Mouse (Mus musculus) hindbrain, postnatal 0 days (tissue): ENCODE measurements around the gene Ptprb. TPM values are rescaled to one million over a fixed set of nuclear protein-coding genes. Genes with fewer than 3 reads are reported as not detected.

Source experiments
- ATAC-seq: fragments of 200-750 bp; cut with Nextera tagmentation; 2 replicates; pipeline ENCODE4 v1.8.0; 2017; ENCODE audit warnings: mild to moderate bottlenecking, moderate TSS enrichment, moderate library complexity
- DNase-seq: peaks from one replicate; pipeline ENCODE4 v3.0.0-alpha.2; 2015; ENCODE audit warnings: low spot score
- H3K27ac ChIP-seq: fragments of 300-500 bp; sonication (generic); 2 replicates; pipeline ENCODE4 v1.5.1; 2014; ENCODE audit warnings: mild to moderate bottlenecking
- H3K27me3 ChIP-seq: fragments of 300-500 bp; sonication (generic); 2 replicates; pipeline ENCODE4 v1.6.1; 2014; ENCODE audit warnings: low read length, mixed read lengths; ENCODE audit not compliant: insufficient read depth
- H3K36me3 ChIP-seq: fragments of 300-500 bp; sonication (generic); 2 replicates; pipeline ENCODE4 v1.6.1; 2014; ENCODE audit warnings: low read length, mixed read lengths; ENCODE audit not compliant: insufficient read depth
- H3K4me1 ChIP-seq: fragments of 300-500 bp; sonication (generic); 2 replicates; pipeline ENCODE4 v1.6.1; 2014; ENCODE audit warnings: antibody characterized with exemption, low read length, mixed read lengths; ENCODE audit not compliant: insufficient read depth
- H3K4me2 ChIP-seq: fragments of 300-500 bp; sonication (generic); 2 replicates; pipeline ENCODE4 v1.6.1; 2014; ENCODE audit warnings: low read depth, mild to moderate bottlenecking, low read length, moderate library complexity, mixed read lengths
- H3K4me3 ChIP-seq: fragments of 300-500 bp; sonication (generic); 2 replicates; pipeline ENCODE4 v1.5.1; 2014; ENCODE audit warnings: low read length
- H3K9ac ChIP-seq: fragments of 300-500 bp; sonication (generic); replicated peaks from 2 replicates; pipeline ENCODE4 v1.6.1; 2014; ENCODE audit warnings: mild to moderate bottlenecking, low read length, moderate library complexity, mixed read lengths
- H3K9me3 ChIP-seq: fragments of 300-500 bp; sonication (generic); 2 replicates; pipeline ENCODE4 v1.6.1; 2016; ENCODE audit warnings: low read length, mixed read lengths
- CTCF ChIP-seq: IDR thresholded peaks from 2 replicates; pipeline ENCODE4 v1.5.1; 2016; ENCODE audit warnings: antibody characterized with exemption, control low read depth, low read depth
- WGBS: fragments of 180-500 bp; shearing (Covaris S2); extraction: QIAGEN DNeasy Blood & Tissue Kit; methylation state at CpG from one replicate; pipeline ENCODE4 v1.1.7; 2014; 5-methylcytosine and 5-hydroxymethylcytosine counted together
- polyA plus RNA-seq: library from polyadenylated mRNA; unstranded; fragments of >200 nt; fragmentation: Nextera tagmentation; extraction: Ambion mirVana; gene quantifications from 2 replicates; pipeline ENCODE4 v1.2.1, GENCODE M21; 2015
- total RNA-seq: library from RNA; depleted of rRNA; stranded (reverse); fragments of >200 nt; gene quantifications from 2 replicates; pipeline ENCODE4 v1.2.3, GENCODE M21; 2014

Gene Ptprb
- total and polyA plus RNA-seq, 2 experiments from 2014 or later = 3.5 to 8.8 TPM

- Histone ChIP-seq H3K4me1 (0 out of 2 replicates have a peak, but pooled peaks cover 5% of the 10 kb centered on the region), H3K9ac (no peak overlapping the region), H3K27ac (no peak overlapping the region), H3K4me2 (no peak overlapping the region), H3K9me3 (no peaks in the 10 kb centered on the region), H3K36me3 (no peaks in the 10 kb centered on the region), H3K27me3 (no peaks in the 10 kb centered on the region), H3K4me3 (no peak overlapping the region)
- DNase-seq = peak; percentile 33
- ATAC-seq = no peak
- TF ChIP-seq CTCF = no peak
- 50% methylated on average over 13 of the region's 13 CpGs for WGBS
These were observed 107.7 kb downstream of the Ptprb start for GRCm38 (mm10) chr10:116382826-116383685.

- H3K36me3 ChIP-seq = no peaks in the 10 kb centered on the region
- H3K27ac ChIP-seq = no peak overlapping the region
- no peak overlapping the region for H3K4me3 ChIP-seq
- DNase-seq (no peak), ATAC-seq (no peak)
- no peak overlapping the region for H3K4me2 ChIP-seq
- no peaks in the 10 kb centered on the region for H3K9me3 ChIP-seq
- H3K9ac ChIP-seq = no peak overlapping the region
- no peaks in the 10 kb centered on the region for H3K27me3 ChIP-seq
- WGBS = 76% methylated on average over 4 of the region's 4 CpGs
- 0 out of 2 replicates have a peak, but pooled peaks cover 5% of the 10 kb centered on the region for H3K4me1 ChIP-seq
- TF ChIP-seq CTCF = no peak
These were observed 109.1 kb downstream of the Ptprb start for GRCm38 (mm10) chr10:116384401-116384800.

- Histone ChIP-seq H3K27me3 (no peaks in the 10 kb centered on the region), H3K4me3 (no peak overlapping the region), H3K9ac (no peak overlapping the region), H3K4me1 (0 out of 2 replicates have a peak, but pooled peaks cover 5% of the 10 kb centered on the region), H3K36me3 (no peaks in the 10 kb centered on the region), H3K9me3 (no peaks in the 10 kb centered on the region), H3K27ac (no peak overlapping the region), H3K4me2 (no peak overlapping the region)
- 18% methylated on average over 7 of the region's 7 CpGs for WGBS
- TF ChIP-seq CTCF = no peak
- peak; percentile 58; the same call in 1 of the 2 replicates for ATAC-seq
- DNase-seq = peak; percentile 69
These were observed 111.1 kb downstream of the Ptprb start for GRCm38 (mm10) chr10:116386391-116386885.

GRCm38 (mm10) chr10:116388840-116389239 lies 113.5 kb downstream of the Ptprb start:
- no peak overlapping the region for H3K4me2 ChIP-seq
- H3K4me3 ChIP-seq = no peak overlapping the region
- TF ChIP-seq CTCF = no peak
- H3K36me3 ChIP-seq = no peaks in the 10 kb centered on the region
- no peak for DNase-seq
- WGBS = 43% methylated on average over 6 of the region's 6 CpGs
- H3K27ac ChIP-seq = no peak overlapping the region
- no peaks in the 10 kb centered on the region for H3K27me3 ChIP-seq
- no peaks in the 10 kb centered on the region for H3K9me3 ChIP-seq
- ATAC-seq = no peak
- H3K9ac ChIP-seq = no peak overlapping the region
- H3K4me1 ChIP-seq = 0 out of 2 replicates have a peak, but pooled peaks cover 5% of the 10 kb centered on the region

GRCm38 (mm10) chr10:116393790-116394475 lies 118.6 kb downstream of the Ptprb start:
- no peaks in the 10 kb centered on the region for H3K9me3 ChIP-seq
- H3K27me3 ChIP-seq = no peaks in the 10 kb centered on the region
- H3K36me3 ChIP-seq = no peaks in the 10 kb centered on the region
- no peak overlapping the region for H3K4me3 ChIP-seq
- H3K4me2 ChIP-seq = no peak overlapping the region
- H3K27ac ChIP-seq = no peak overlapping the region
- DNase-seq (peak; percentile 41), ATAC-seq (no peak)
- H3K4me1 ChIP-seq = no peaks in the 10 kb centered on the region
- no peak overlapping the region for H3K9ac ChIP-seq
- 53% methylated on average over 9 of the region's 9 CpGs for WGBS
- no peak for TF ChIP-seq CTCF

- Histone ChIP-seq H3K27me3 (no peaks in the 10 kb centered on the region), H3K27ac (no peak overlapping the region), H3K4me3 (no peak overlapping the region), H3K4me1 (no peaks in the 10 kb centered on the region), H3K4me2 (no peak overlapping the region), H3K9me3 (no peaks in the 10 kb centered on the region), H3K9ac (no peak overlapping the region), H3K36me3 (no peaks in the 10 kb centered on the region)
- WGBS = 38% methylated on average over 4 of the region's 4 CpGs
- DNase-seq (no peak), ATAC-seq (no peak)
- TF ChIP-seq CTCF = no peak
These were observed 119.3 kb downstream of the Ptprb start for GRCm38 (mm10) chr10:116394585-116394984.
